Mouse (Mus musculus) layer of hippocampus, adult 2 months (tissue): Measurements from ENCODE around the gene Dynlt3. TPM values are rescaled to one million over a fixed set of nuclear protein-coding genes. Genes with fewer than 3 reads are reported as not detected.
A peak's percentile ranks its signal among the peaks of the same experiment; 100 is the strongest.
"Not testable (repeated sequence)": the region's sequence is repeated elsewhere in the genome, so short reads cannot be mapped to it uniquely, and the experiment has no call there.

ENCODE experiments used
- DNase-seq, 2 experiments: peaks; one replicate each; pipeline ENCODE4 v3.0.0; 2022; ENCODE audit warnings: low spot score in 2 of 2
- H3K27ac ChIP-seq: fragments of 200-600 bp; 2 replicates; pipeline ENCODE4 v1.8.1; 2022
- H3K4me3 ChIP-seq: fragments of 200-600 bp; 2 replicates; pipeline ENCODE4 v1.8.1; 2022; ENCODE audit warnings: mild to moderate bottlenecking
- CTCF ChIP-seq: fragments of 200-600 bp; conservative IDR thresholded peaks from 2 replicates; pipeline ENCODE4 v1.8.1; 2022; ENCODE audit warnings: antibody characterized with exemption, mild to moderate bottlenecking, moderate library complexity
- long read RNA-seq, 2 experiments: library from polyadenylated mRNA; stranded (forward); transcript quantifications; one replicate each; pipeline ENCODE4 v2.0.0; 2021; ENCODE audit warnings: borderline mapping rate in 2 of 2
- total RNA-seq, 2 experiments: library from RNA; stranded (reverse); gene quantifications; 2 replicates each; pipeline ENCODE4 v1.2.3; 2021

Dynlt3 gene
- total RNA-seq, result 100 to 1,000 TPM; 125 to 129 TPM
- long read RNA-seq, experiment 1, transcript Dynlt3-201 (5 exons, 2,176 nt), result major isoform, 73 of 78 reads
- long read RNA-seq, experiment 1, partial matches to known transcripts, result 4 of 78 reads
- long read RNA-seq, experiment 1, other reads (novel, unspliced or antisense), result 1 of 78 reads
- long read RNA-seq, experiment 2, transcript Dynlt3-201 (5 exons, 2,176 nt), result major isoform, 103 of 112 reads
- long read RNA-seq, experiment 2, partial matches to known transcripts, result 2 of 112 reads
- long read RNA-seq, experiment 2, other reads (novel, unspliced or antisense), result 6 of 112 reads

- DNase-seq, result peak; percentile 62 to 67
- no peak for TF ChIP-seq CTCF
- Histone ChIP-seq H3K27ac (peak within 1 kb of the TSS; percentile 87), H3K4me3 (peak within 1 kb of the TSS; percentile 65)
Measured at GRCm38 (mm10) chrX:9662391-9663111, at the start of gene Dynlt3. Gene Dynlt3, minus strand, starts transcription at chrX:9663003.

GRCm38 (mm10) chrX:9699815-9700214, 37.0 kb upstream of the Dynlt3 start:
- Histone ChIP-seq H3K27ac (no peak overlapping the region), H3K4me3 (no peak overlapping the region)
- no peak for TF ChIP-seq CTCF
- no peak for DNase-seq

DNA sequence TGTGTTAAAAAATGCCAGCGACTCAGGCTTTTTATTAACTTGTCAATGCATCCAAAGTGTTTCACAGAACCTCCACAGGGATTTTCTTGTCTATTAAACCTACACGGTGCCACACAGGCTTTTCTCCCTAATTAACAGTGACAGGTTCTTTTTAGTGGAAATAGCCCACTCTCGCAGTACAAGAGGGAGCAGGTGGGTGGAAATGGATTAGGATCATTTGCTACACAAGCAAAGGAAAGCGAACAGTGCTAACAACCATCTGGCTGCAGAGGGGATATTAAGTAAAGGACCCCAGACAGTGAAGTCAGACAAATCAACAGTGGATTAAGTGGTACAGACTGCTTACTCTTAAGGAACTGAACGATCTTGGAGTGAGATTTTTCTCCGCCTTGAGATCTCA, 33.2 kb upstream of the Dynlt3 start:
- no peak for TF ChIP-seq CTCF
- no peak overlapping the region for H3K4me3 ChIP-seq
- DNase-seq, result no peak
- H3K27ac ChIP-seq, result no peak overlapping the region

GRCm38 (mm10) chrX:9672040-9672439, 9.2 kb upstream of the Dynlt3 start:
- no peak overlapping the region for H3K27ac ChIP-seq
- H3K4me3 ChIP-seq, result no peak overlapping the region
- no peak for DNase-seq
- TF ChIP-seq CTCF, result no peak

GRCm38 (mm10) chrX:9671418-9671817, 8.6 kb upstream of the Dynlt3 start:
- no peak for DNase-seq
- Histone ChIP-seq H3K4me3 (no peak overlapping the region), H3K27ac (no peak overlapping the region)
- no peak for TF ChIP-seq CTCF

DNA sequence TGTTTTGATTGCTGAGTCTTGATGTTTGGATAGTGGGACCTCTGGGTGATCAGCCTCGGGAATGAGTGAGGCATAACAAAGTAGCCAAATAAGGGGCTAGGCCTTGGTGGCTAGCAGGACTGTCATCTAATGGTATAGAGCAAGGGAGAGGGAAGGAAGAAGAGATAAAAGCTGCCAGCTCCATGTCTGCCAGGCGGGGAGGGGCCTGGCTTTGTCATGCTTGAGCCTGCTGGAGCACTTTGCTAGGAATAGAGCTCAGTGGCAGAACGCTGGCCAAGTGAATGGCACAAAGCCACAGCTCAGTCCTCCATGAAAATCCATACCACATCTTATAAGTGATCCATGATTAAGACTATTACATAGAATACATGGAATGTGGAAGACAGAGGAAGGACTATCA, 10.0 kb downstream of the Dynlt3 start:
- no peak overlapping the region for H3K27ac ChIP-seq
- TF ChIP-seq CTCF, result no peak
- DNase-seq, result no peak
- H3K4me3 ChIP-seq, result no peak overlapping the region

- not testable (repeated sequence) for H3K27ac ChIP-seq, DNase-seq, H3K4me3 ChIP-seq
Measured at GRCm38 (mm10) chrX:9640594-9640993, 22.2 kb downstream of the Dynlt3 start.

DNA sequence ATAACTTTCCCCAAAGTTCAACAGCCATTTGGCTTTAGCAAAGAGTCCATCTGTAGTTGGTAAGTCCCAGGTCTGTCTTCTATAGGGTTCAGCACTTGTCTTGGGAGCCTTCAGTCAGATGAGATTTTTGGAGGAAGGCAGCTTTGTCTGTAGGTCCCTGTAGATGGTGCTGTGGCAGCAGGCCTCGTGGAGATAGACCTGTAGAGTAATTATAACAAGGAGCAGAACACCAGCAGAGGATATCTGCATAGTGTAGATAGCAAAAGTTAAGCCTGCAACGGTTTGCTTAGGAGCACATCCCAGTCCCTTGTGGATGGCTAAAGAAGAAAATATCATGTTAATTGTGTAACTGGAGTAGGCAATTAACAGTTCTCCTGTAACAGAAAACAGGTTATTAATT, 22.7 kb downstream of the Dynlt3 start:
- H3K27ac ChIP-seq, H3K4me3 ChIP-seq, DNase-seq: not testable (repeated sequence)
- peak; percentile 59 for TF ChIP-seq CTCF

Other genes starting within 250 kb of the Dynlt3 start
- gene Cybb, start 175.2 kb downstream of the Dynlt3 start, total RNA-seq, result under 1 TPM; 0.47 to 0.59 TPM
- gene H2al1o, start 90.6 kb downstream of the Dynlt3 start, total RNA-seq, result not detected
- gene Hypm, start 183.9 kb upstream of the Dynlt3 start, total RNA-seq, result not detected
- gene H2al3, start 186.7 kb upstream of the Dynlt3 start, total RNA-seq, result not detected
- 1 to 10 TPM; 5.1 to 9.2 TPM for gene Sytl5, start 222.6 kb upstream of the Dynlt3 start, total RNA-seq